Mouse (Mus musculus) embryo, embryonic 10 days (tissue): ENCODE measurements around the gene Ppfia3.

Experiments
- DNase-seq: peaks from one replicate; pipeline ENCODE4 v3.0.0-alpha.2; 2015; ENCODE audit warnings: low spot score

Gene Ppfia3

DNA sequence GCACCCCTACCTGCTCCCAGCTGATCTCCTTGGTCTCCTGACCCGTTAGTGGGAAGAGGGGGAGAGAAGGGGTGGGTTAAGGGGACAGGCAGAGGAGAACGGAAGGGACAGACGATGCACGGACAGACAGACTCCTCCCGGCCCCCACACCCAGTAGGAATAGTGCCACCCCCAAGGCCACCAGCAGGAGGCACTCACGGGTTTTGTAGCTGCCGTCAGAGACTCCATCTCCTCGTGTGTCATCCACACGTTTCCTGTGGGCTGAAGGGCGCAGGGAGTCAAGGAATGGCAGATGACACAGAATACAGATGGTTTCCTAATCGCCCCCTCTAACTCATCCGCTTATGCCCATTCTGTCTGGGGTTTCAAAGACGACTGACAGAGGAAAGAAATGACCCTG lies 23.3 kb downstream of the Ppfia3 start:
- DNase-seq, result no peak

DNA sequence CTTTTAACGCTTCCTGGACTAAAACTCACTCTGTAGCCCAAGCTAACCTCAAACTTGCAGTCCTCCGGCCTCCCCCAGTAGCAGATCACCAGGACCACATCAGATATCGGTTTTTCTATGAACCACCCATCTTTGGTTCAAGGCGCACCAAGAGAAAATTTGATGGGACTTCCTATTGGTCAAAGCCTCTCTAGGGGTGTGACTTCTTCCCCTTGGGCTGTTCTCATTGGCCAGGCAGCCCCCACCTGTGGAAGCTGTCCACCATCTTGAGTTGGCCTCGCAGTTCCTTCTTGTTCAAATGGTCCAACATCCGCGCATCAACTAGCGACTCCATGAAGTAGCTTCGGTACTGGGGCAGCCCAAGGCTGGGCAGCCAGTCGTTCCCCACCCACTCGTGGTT lies 24.7 kb downstream of the Ppfia3 start:
- DNase-seq, result no peak

DNA sequence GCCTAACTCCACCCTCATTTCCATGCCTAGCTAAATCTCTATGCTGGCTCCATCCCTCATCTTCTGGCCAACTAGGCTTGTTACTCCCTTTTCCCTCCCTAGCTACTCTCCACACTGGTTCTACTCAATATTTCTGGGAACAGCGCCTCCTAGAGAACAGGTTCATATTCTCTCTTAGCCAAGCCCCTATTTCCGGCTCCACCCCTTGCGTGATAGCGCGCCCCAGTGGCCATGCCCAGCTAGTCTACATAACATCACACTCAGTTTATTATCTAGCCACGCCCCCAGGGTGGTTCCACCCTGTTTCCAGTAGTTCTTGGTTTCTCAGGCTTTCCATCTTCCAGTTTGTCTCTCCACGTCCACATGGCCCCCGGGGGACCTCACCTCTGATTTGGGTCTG lies 25.5 kb downstream of the Ppfia3 start:
- peak; percentile 92 for DNase-seq

DNA sequence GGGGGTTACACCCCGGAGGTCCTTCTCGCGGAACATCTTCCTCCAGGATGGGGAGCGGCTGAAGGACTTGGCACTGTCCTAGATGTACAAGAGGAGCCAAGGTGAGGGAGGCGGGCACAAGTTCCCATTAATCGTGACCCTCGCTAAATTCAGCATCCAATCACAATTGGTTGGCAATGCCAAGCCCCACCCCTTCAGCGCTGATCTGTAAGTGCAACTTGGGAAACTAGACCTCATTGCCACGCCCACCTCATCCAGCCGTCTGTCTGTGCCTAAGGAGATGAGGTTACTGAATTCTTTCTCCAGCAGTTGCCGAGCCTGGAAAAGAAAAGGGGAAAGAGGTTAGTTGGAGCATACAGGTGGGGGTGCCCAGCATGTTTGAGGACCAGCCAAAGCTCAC lies 26.1 kb downstream of the Ppfia3 start:
- peak; percentile 92 for DNase-seq

DNA sequence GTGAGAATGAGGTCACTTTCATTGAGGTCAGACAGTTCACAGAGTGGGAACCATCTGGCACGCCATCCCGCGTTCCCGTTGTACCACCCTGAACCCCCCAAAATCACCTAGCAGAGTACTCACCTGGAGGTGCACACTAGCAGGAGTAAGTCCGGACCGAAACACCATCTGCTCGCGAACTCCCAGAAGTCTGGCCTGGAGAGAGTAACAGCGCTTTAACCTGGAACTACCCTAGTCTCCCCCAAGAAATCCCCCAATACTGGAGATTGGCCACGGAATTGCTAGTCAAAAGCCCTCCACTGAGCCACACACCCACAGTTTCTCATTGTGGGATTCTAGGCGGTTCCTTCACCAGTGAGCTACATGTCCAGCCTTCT lies 26.8 kb downstream of the Ppfia3 start:
- DNase-seq, result no peak

DNA sequence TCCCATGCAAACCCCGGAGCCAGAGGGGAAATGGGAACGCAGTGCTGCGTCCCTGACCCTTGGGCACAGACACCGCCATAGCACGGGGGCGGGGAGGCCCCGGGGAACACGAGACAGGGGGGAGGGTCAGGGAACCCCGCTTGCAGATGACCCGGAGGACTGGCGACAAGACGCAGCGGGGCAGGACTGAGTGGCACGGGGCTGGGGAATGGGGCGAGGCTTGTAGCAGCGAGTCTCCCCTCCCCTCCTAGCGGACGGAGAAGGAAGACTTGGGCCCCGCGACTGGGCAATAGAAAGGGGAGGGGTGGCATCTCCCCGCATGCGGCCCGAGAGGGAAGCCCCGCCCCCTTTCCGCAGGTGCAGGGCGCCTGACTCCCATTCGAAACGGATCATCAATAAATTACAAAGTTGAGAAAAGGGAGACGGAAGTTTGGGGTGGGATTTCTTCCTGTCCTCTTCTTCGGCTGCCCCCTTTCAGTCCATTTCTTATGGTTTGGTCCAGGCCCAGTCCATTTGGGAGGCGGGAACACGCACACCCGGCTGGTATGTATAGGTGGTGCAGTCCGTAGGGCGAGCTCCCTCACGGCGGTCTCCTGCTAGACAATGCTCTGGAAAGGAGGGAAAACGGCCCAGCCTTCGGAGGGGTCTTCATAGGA lies 27.3 kb downstream of the Ppfia3 start:
- DNase-seq, result peak; percentile 89

DNA sequence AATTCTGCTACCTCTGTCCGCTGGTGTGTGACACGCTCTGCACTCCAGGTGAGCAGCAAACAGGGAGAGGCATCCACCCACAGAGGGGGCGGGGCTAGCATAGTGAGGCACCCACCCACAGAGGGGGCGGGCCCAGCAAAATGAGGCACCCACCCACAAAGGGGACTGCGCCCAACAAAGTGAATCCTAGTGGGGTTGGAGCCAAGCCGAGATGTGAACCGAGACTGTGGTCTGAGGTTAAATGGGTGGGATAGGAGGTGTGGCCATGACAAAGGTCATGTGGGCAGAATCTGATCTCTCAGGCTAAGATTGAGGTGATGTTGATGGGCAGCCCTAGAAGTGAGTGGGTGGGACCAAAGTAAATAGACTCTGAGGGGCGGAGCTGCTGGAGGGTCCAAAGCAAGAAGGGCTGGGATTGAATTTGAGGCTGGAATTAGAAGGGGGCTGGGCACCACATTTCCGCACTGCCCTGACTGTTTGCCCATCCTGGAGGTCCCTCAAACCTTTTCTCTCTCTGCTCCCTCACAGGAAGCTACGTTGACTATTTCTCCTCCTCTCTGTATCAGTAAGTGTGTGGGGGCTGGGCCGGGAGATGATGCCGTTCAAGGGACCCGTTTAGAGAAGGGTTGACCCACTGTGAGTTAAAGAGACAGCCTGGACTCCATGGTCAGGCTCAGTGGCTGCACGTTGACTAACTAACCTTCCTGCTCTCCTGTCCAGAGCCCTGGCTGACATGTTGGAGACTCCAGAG lies 28.5 kb downstream of the Ppfia3 start:
- DNase-seq, result peak; percentile 71

DNA sequence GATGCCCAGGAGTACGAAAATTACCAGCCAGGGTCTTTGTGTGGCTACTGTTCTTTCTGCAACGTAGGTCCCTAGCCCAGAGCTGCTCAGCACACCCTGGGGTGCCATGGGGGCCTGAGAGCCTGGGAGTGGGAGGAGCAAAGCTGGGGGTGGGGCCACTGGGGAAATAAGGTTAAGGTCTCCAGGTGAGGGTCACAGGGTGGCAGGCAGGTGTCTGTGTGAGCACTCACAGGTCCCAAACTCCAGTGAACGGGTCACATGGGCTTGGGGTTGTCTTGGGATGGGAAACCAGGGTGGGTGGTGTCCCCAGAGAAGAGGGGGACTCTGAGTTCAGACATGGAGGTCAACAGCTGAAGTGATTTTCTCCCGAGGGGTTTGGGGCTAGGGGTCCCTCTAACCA lies 29.4 kb downstream of the Ppfia3 start:
- no peak for DNase-seq

DNA sequence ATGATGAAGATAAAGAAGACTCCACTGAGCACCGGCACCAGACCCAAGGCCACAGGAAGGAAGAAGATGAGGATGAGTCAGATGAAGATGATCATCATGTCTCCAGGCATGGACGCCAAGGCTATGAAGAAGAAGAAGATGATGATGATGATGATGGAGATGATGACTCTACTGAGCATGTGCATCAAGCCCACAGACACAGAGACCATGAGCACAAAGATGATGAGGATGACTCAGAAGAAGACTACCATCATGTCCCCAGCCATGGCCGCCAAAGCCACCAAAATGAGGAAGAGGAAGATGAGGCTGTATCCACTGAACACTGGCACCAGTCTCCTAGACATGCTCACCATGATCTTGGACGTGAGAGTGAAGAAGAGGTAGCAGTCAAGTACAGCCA lies 30.5 kb downstream of the Ppfia3 start:
- DNase-seq, result no peak

DNA sequence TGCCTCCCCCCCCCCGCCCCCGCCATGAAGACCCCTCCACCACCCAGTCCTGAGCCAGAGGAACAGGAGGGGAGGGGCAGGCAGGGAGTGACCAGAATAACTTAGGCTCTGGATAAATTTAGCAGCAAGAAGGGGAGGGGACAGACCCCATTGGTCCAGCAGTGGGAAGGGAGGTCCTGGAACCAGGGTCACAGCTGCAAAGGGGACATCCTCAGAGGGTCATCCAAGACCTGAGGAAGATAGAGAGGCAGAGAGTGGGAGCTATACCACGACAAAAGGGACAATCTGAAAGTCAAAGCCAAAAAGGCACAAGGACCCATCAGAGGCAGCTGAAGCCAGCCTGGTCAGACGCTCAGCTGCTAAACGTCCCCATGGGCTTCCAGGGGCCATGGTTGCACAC lies 31.8 kb downstream of the Ppfia3 start, which contains the start of gene Hrc:
Hrc (plus strand) TSS at position 235 of the 400 bp plus-strand sequence.
- DNase-seq, result peak; percentile 9

DNA sequence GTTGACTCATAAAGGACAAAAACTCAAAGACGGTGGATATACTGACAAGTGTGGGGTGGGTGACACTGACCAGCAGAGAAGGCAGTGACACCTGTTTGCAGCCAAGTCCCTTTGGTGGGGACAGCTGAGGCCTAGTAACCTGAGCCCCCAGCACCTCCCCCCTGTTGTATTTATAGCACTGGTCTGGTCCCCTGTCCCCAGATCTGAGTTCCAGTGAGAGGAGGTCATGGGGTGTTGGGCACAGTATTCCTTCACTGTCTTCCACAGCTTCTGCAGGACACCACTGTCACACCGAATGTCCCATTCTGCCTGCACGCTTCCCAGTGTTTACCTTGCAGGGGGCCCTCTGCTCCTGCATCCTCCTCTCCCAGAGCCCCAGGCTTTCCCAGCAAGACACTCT lies 32.2 kb downstream of the Ppfia3 start:
- no peak for DNase-seq

DNA sequence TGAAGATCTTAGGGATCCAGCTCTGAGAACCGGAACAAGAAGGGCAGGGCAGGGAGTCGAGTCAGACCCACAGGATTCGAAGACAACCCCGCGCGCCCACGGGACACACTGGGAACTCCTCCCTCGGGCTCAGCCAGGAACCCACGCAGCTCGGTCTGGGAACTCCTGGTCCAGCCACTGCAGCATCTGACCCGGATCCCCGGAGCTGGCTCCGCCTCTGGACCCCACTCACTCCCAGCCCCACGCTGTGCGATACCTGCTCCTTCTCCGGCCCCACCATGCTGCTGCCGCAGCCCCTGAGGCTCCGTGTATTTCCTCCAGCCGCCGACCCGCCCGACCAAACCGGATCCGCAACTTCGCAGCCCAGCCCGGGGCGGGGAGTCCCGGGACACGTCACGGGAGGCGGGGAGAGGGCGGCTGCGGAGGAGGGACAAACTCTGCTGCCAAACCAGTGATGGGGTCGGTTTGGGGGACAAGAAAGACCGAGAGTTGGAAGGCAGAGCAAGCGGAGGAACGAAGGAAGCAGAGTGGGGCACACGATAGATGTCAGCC lies 33.3 kb downstream of the Ppfia3 start, which contains the start of gene Trpm4:
Trpm4 (minus strand) TSS at position 350 of the 552 bp plus-strand sequence.
- peak; percentile 83 for DNase-seq

DNA sequence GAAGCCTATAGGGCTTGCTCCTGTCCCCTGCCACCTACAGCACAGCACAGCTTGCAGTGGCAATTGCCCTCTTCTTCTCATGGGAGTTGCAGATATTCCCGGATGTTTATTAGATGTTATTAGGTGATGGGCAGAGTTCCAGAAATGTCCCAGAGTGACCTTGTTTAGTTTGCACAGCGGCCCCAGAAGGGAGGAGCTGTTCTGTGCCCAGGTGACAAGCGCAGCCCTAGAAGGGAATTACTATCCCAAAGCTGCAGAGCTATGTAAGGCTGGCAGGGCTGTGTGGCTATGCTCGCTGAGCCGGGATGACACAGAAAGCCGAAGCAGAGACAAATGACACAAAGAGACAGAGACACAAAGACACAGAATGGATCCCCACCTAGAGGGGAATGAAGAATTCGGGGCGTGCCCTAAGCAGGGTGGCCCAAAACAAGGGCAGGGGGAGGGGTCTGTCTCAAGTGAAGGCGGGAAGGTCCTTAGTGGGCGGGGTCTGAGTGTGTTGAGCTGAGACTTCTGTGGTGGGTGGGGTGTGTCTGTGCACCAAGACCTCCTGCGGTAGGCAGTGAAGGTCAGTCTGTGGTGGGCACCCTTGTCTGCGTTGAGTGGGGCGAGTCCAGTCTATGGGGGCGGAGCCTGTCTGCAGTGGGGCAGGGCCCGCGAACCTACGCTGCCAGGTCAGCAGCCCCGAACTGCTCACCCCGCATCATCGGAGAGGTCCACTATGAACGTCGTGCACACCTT lies 34.0 kb downstream of the Ppfia3 start:
- DNase-seq, result peak; percentile 82

DNA sequence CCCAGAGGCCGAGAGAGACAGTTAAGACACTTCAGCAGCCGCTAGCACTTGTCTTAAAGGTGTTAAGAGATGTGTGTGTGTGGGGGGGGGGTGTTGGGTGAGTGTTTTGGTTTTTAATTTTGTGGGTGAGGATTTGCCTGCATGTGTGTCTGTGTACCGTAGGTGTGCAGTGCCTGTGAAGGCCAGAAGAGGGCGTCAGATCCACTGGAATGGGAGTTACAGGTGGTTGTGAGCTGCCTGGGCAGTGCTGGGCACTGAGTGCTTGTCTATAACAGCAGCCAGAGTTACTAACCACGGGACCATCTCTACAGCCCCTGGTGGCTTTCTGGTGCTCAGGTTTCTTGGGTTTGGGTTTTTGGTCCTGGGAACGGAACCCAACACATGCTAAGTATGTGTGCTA lies 35.3 kb downstream of the Ppfia3 start:
- DNase-seq, result no peak

DNA sequence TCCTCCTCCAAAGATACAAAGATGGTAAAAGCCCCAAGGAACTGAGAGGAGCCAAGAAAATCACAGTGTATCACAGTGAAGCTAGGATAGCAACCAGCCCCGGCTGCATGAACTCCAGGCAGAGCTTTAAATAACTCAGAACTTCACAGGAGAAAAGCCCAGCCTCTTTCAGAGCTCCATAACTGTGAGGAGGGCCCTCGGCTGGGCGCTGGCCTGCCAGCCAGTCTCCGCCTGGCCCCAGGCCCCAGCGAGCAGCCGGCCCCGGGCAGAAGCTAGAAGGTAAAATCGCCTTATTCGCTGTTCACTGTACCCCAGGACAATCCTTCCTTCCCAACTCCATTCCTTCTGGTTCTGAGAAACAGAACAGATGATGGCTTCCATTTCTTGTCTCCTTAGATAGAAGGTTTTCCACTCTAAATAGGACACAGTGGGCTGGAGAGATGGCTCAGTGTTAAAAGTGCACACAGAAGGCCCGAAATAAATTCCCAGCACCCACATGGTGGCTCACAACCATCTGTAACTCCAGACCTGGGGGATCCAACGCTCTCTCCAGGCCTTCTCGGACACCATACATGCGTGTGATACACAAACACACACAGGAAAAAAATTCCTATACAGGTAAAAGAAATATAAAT lies 37.9 kb downstream of the Ppfia3 start:
- DNase-seq, result no peak

DNA sequence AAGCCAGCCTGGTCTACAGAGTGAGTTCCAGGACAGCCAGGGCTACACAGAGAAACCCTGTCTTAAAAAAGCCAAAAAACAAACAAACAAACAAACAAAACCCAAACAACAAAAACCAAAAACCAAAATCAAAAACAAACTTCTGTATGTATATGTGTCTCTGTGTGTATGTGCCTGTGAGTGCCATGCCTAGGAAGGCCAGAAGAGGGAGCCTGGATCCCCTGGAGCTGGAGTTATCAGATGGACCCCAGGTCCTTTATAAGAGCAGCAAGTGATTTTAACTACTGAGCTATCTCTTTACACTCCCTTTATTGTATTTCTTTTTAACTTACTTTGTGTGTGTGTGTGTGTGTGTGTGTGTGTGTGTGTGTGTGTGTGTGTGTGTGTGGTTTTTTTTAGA lies 41.0 kb downstream of the Ppfia3 start:
- no peak for DNase-seq

DNA sequence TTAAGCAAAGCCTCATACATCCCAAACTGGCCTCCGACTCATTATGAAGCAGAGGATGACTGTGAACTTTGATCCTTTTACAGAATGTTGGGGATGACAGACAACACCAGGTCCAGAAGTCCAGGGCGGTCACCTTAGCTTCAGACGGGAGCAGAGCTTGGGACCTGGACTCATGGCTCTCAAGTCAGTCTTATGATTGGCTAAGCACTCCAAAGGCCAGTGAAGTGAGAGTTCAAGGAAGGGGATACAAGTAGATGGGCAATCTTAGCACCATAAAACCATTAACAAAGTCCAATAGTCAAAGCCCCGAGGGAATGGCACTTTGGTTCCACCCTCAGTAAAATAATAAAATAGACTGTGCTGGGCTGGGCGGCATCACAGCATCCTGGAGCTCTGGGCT lies 43.8 kb downstream of the Ppfia3 start:
- DNase-seq, result no peak

DNA sequence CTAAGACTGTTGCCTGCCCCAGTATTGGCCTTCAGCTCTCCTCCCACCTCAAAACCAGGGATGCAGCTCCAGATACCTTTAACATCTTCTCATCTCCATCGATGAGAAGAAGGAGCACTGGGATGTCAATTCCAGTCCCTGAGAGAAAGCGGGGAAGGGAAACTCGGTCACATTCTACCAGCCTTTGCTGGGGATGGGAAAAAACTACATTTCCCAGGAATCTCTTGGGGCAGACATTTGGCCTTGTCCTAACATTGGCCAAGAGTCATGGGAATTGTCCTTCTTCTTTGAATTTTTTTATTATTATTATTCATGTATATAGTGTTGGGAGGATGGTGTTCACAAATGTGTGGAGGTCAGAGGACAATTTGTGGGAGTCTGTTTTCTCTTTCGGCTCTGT lies 44.6 kb downstream of the Ppfia3 start:
- no peak for DNase-seq

DNA sequence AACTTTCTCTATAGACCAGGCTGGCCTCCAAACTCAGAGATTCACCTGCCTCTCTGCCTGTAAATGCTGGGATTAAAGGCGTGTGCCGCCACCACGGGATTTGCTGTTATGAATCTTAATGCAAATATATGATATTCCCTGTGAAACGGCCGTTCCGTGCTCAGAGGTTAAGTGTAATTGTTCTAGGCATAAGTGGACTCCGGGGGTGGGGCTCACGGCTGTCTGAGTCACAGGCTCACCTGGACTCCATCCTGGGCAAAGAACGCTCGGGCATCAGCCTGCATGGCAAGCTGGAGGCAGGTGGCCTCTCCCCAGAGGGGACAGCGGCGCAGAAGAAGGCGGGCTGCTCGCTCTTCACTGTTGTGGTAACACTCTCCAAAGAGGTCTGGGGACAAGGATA lies 50.3 kb downstream of the Ppfia3 start:
- no peak for DNase-seq

DNA sequence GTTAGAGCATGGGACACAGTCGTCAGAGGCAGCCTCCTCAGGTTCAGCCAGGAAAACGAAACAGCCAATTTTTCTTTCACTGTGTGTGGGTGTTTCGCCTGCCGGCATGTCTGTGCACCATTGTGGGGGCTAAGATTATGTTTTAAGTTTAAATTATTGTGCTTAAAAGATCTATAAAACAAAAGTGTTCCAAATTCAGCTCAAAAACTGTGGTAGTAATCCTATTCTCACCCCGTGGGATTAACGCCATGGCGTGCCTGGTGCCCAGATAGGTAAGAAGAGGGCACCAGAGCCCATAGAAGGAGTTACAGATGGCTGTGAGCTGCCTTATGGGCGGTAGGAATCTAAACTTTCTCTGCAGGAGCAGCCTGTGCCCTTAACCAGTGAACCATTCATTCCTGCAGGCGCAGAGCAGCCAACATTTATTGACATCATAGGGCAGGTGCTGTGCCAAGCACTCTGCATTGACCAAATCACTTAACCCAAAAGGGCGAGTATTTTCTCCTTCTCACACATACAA lies 51.6 kb downstream of the Ppfia3 start:
- DNase-seq, result no peak

DNA sequence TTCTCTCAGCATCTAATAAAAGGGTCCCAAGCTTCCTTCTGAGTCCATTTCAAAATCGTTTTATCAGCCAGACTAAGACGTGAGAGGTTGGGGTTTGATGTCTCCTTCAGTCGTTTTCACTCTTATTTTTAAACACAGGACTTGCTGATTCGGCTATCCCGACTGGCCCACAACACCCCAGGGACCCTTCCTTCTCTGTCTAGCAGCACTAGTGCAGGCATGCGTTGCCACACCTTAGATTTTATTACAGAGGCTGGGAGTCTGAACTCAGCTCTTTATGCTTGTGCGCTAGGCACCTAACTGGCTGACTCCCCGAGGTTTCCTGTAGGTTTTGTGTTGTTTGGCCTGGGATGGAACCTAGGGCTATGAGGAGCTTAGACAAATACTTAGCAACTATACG lies 53.3 kb downstream of the Ppfia3 start:
- no peak for DNase-seq
